Mouse (Mus musculus): ENCODE data around the gene Prkx.

- TF ChIP-seq CTCF (conservative IDR thresholded peaks at IDR 0.05; ENCODE audit: low read length): peak; percentile 91
- TF ChIP-seq NANOG (IDR thresholded peaks at IDR 0.05; ENCODE audit: borderline replicate concordance, low read length): no peak
- no peak for TF ChIP-seq POU5F1 (IDR thresholded peaks at IDR 0.05; ENCODE audit: borderline replicate concordance, low read length)
Measured at GRCm38 (mm10) chrX:77810608-77811206, 14.6 kb upstream of the Prkx start.
